Mouse (Mus musculus): ENCODE results near the gene Ckap4.

Ckap4 gene

GRCm38 (mm10) chr10:84533912-84534671 is at the start of gene Ckap4:
Ckap4 (minus strand) TSS chr10:84534062.
- peak; percentile 71 to 76 for DNase-seq

DNA sequence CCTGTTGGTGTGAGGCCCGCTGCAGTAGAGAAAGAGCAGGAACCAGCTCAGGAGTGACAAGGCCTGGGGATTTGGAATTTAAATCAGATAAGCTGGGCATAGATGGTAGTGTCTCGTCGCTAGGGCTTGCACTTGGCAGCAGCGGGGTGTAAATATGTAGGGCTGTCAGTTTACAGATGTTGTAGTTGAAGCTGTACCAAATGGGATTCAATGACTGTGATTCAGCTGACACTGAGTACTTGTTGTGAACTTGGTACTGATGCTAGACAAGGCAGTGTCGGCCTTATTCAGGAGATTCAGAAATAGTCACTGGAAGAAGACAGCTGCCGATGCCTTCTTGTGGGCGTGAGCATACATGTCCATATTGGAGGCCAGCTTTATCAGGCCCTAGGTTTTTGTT is 48.4 kb upstream of the Ckap4 start:
- DNase-seq: no peak

DNA sequence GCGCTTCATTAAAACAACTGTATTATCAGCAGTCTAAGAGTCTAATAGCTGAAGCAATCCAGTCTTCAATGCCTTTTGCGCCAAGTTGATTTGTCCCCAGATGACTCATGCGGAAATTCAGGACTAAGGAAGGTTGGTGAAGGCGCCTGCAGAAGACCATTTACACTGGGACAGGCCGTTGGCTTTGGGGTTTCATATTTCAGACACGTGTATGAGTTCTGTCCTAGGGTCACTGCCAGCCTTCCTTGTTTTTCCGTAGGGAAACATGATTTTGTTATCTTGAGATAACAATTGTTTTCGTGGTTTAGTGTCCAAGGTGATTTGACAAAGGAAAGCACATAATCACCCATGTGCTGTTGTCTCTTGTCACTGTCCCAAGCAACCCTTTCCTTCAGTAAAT is 47.3 kb upstream of the Ckap4 start:
- no peak for DNase-seq

- no peak for DNase-seq
Observed at GRCm38 (mm10) chr10:84579527-84579926, 45.7 kb upstream of the Ckap4 start.

GRCm38 (mm10) chr10:84578738-84579137 is 44.9 kb upstream of the Ckap4 start:
- DNase-seq: no peak

- peak; percentile 73 to 80 for DNase-seq
Observed at GRCm38 (mm10) chr10:84577071-84577727, 43.3 kb upstream of the Ckap4 start.

- DNase-seq: peak; percentile 93 to 95
Observed at GRCm38 (mm10) chr10:84576395-84577070, 42.7 kb upstream of the Ckap4 start, which contains the start of gene Tcp11l2. Tcp11l2 (plus strand) TSS chr10:84576626.

GRCm38 (mm10) chr10:84576029-84576394 is 42.1 kb upstream of the Ckap4 start:
- no peak for DNase-seq

- no peak for DNase-seq
Observed at GRCm38 (mm10) chr10:84573671-84574420, 40.0 kb upstream of the Ckap4 start.

DNA sequence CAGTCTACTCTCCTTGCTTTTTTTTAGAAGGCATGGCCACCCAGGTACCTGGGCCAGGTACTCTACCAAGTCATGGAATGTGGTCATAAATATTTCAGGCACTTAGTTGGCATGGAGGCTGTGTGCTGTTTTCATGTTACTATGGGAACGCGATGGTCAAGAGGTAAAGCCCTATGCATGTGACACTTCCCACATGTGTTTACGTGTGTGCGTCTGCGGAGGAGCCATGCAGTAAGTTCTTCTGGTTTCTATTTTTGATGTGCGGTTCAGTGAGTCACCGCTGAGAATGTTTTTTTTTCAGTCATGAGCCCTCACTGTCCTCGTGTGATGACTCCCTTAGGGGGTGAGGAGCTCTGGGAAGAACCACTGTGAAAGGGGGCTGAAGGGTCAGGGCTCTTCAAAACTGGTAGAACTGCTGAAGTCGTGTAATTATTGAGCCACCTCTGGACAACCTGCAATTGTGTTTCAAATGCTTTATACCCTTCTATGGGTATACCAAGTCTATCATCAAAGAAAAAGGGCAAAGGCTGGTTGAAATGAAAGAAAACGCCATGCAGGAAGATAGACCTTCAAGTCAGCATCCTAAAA is 37.3 kb upstream of the Ckap4 start:
- DNase-seq: no peak

DNA sequence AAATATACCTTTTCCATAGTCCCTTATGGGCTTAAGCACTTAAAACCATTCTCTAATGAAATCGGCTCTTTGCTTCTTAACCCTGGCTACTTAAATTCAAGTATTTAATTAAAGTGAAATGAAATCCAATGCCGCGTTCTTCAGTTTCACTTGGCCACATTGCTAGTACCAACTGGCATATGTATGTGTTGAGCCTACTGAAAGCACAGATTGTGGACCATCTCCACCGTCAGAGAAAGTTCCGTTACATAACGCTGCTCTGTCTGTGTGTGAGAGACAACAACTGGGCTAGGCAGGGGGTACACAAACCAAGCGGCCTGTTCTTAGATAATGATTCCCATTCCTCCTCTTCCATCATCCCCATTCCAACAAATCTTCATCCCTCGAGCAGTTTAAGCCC is 30.6 kb upstream of the Ckap4 start:
- DNase-seq: no peak

DNA sequence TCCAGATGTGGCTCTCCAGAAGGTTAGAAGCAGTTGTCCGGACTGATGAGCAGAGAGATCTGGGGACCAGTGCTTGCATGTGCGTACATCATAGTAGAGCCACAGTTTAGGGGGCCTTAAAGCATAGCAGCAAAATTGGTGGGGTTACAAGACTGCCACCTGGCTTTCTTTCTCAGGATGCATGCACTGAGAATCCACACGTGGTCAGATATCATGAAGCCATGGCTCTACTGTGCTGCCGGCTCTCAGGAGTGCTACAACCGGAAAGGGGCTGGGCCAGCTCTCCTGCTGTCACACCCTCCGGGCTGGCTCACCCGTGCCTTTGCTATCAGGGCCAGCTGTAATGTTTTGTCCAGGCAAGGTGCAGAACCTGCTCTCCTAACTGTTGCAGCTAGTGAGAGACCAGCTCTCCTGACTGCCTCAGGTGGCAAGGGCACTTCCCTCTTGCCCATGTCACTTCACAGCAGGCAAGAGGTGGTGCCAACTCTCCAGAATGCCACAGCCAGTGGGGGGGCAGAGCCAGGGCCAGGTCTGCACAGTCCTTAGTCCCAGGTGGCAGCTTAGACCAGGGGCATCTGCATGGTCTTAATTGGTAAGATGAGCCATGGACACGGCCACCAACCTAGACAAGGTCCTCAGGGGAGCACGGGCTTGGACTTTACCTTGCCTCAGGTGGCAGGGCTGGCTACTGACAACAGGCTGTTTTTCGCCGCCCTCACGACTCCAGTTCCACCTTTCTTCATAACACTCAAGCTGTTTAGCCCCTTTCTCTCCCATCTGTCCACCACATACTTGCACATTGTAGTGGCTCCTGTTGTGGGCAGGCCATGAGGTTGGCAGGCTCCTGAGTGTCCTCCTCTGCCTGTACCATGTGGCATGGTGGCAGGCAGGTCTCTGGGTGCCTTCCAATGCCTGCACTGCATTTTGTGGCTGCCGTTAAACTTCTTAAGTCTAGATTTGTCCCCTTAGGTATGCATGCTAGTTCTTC is 29.0 kb upstream of the Ckap4 start:
- peak; percentile 34 to 53 for DNase-seq

GRCm38 (mm10) chr10:84562121-84562520 is 28.3 kb upstream of the Ckap4 start:
- no peak for DNase-seq

GRCm38 (mm10) chr10:84559986-84560385 is 26.1 kb upstream of the Ckap4 start:
- no peak for DNase-seq

DNA sequence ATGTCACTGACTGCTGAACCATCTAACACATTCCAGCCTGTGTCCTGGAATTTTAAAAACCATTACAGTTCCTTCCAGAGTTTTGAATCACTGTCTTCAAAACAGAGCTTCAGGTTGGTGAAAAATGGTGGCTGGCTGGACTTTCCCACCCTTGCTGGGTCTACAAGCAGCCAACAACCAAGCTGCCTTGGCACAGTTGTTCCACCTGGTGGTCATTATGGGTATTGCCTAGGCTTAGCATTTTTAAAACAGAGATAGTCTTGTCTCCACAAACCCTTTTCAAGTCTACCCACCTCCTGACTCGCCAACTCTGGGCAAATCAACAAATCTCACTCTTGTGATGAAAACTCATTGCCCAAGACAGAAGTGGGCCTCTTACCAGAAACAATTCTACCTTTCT is 24.6 kb upstream of the Ckap4 start:
- no peak for DNase-seq

DNA sequence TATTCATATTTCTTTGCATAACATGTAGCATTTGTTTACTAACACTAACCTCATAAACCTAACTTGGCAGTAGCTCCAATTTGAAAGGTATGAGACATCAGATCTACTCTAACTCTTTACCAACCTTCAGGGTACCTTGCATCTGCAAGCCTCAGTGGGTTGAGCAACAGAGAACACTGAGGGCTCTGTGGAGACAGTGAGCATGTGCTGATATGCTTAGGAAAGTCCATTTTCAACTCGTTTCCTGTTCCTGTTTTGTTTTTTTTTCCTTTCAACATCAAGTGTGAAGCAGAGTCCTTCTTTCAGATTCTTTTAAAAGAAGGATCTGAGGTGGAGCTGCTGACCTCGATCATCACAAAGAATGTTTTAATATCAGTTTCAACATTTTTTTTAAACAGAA is 22.3 kb upstream of the Ckap4 start:
- DNase-seq: no peak

- DNase-seq: no peak
Observed at GRCm38 (mm10) chr10:84554291-84555009, 20.6 kb upstream of the Ckap4 start.

DNA sequence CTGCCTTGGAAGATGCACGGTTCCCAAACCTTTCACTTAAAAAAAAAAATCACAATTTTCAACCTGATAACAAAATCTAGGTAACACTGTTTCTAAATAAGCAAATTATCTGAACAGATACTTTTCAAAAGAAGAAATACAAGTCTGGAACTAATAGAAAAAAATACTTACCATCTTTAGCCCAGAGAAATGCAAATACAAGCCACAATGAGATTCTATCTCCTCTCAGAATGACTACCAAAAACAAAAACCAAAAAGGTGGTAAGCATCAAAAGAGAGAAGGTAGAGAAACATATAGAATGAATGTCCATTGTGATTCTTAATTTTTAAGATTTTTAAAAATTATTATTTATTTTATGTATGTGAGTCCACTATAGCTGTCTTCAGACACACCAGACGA is 18.6 kb upstream of the Ckap4 start:
- DNase-seq: no peak

GRCm38 (mm10) chr10:84551846-84552245 is 18.0 kb upstream of the Ckap4 start:
- DNase-seq: no peak

- no peak for DNase-seq
Observed at GRCm38 (mm10) chr10:84549920-84550293, 16.0 kb upstream of the Ckap4 start.
